Mouse (Mus musculus) hindbrain, embryonic 16.5 days (tissue): ENCODE data around the gene Otop2. TPM values are rescaled to one million over a fixed set of nuclear protein-coding genes. Genes with fewer than 3 reads are reported as not detected.

Source experiments
- ATAC-seq: fragments of 200-750 bp; cut with Nextera tagmentation; 2 replicates; pipeline ENCODE4 v1.8.0; 2017; ENCODE audit warnings: moderate TSS enrichment, moderate library complexity
- H3K27ac ChIP-seq: fragments of 300-500 bp; sonication (generic); 2 replicates; pipeline ENCODE4 v1.5.1; 2014; ENCODE audit warnings: low read depth, mild to moderate bottlenecking, control low read depth, low read length, moderate library complexity
- H3K27me3 ChIP-seq: fragments of 300-500 bp; sonication (generic); replicated peaks from 2 replicates; pipeline ENCODE4 v1.6.1; 2014; ENCODE audit warnings: low read length; ENCODE audit not compliant: control insufficient read depth, insufficient read depth
- H3K36me3 ChIP-seq: fragments of 300-500 bp; sonication (generic); 2 replicates; pipeline ENCODE4 v1.6.1; 2014; ENCODE audit warnings: mild to moderate bottlenecking, low read length, moderate library complexity, mixed read lengths; ENCODE audit not compliant: control insufficient read depth, insufficient read depth
- H3K4me1 ChIP-seq: fragments of 300-500 bp; sonication (generic); 2 replicates; pipeline ENCODE4 v1.6.1; 2014; ENCODE audit warnings: low read depth, low read length; ENCODE audit not compliant: control insufficient read depth, insufficient read depth
- H3K4me2 ChIP-seq: fragments of 300-500 bp; sonication (generic); 2 replicates; pipeline ENCODE4 v1.6.1; 2014; ENCODE audit warnings: mild to moderate bottlenecking, low read length, control low read depth, moderate library complexity
- H3K4me3 ChIP-seq: fragments of 300-500 bp; sonication (generic); 2 replicates; pipeline ENCODE4 v1.5.1; 2014; ENCODE audit warnings: mild to moderate bottlenecking, low read length, control low read depth, moderate library complexity
- H3K9ac ChIP-seq: fragments of 300-500 bp; sonication (generic); 2 replicates; pipeline ENCODE4 v1.6.1; 2014; ENCODE audit warnings: low read depth, mild to moderate bottlenecking, control low read depth, low read length, moderate library complexity
- H3K9me3 ChIP-seq: fragments of 300-500 bp; sonication (generic); 2 replicates; pipeline ENCODE4 v1.6.1; 2014; ENCODE audit warnings: mild to moderate bottlenecking, low read length, moderate library complexity; ENCODE audit not compliant: control insufficient read depth
- WGBS: fragments of 180-500 bp; shearing (Covaris S2); extraction: QIAGEN DNeasy Blood & Tissue Kit; methylation state at CpG from one replicate; pipeline ENCODE4 v1.1.7; 2014; 5-methylcytosine and 5-hydroxymethylcytosine counted together
- polyA plus RNA-seq: library from polyadenylated mRNA; unstranded; fragments of >200 nt; fragmentation: Nextera tagmentation; extraction: Ambion mirVana; gene quantifications from 2 replicates; pipeline ENCODE4 v1.2.1, GENCODE M21; 2015

Gene Otop2
- polyA plus RNA-seq, 1 experiment from 2014 or later = 0.18 TPM

- H3K27me3 ChIP-seq = peaks cover 23% of the 10 kb centered on the region
- 67% methylated on average over 7 of the region's 7 CpGs for WGBS
- no peak overlapping the region for H3K9ac ChIP-seq
Measured at GRCm38 (mm10) chr11:115326730-115327129, 19.8 kb downstream of the Otop2 start.

GRCm38 (mm10) chr11:115329339-115329738 is 22.4 kb downstream of the Otop2 start:
- Histone ChIP-seq H3K9me3 (no peaks in the 10 kb centered on the region), H3K4me2 (no peak overlapping the region), H3K27me3 (no peaks in the 10 kb centered on the region; the same call in 1 of the 2 replicates), H3K9ac (no peak overlapping the region), H3K27ac (no peak overlapping the region), H3K4me3 (no peak overlapping the region), H3K36me3 (no peaks in the 10 kb centered on the region), H3K4me1 (peaks cover under 1% of the 10 kb centered on the region)
- WGBS = 77% methylated on average over 15 of the region's 15 CpGs
- no peak for ATAC-seq

More at GRCm38 (mm10) chr11:115326730-115327129, 19.8 kb downstream of the Otop2 start:
- no peak for ATAC-seq
- Histone ChIP-seq H3K36me3 (no peaks in the 10 kb centered on the region), H3K4me1 (peaks cover 13% of the 10 kb centered on the region), H3K4me3 (no peak overlapping the region), H3K4me2 (no peak overlapping the region), H3K9me3 (no peaks in the 10 kb centered on the region), H3K27ac (no peak overlapping the region)

GRCm38 (mm10) chr11:115334531-115334930 is 27.6 kb downstream of the Otop2 start, which contains the start of gene Otop3:
Gene Otop3, plus strand, starts transcription at chr11:115334731.
- ATAC-seq = 0 out of 2 replicates have a peak, but pooled peaks have one; percentile 17
- Histone ChIP-seq H3K9me3 (no peaks in the 10 kb centered on the region), H3K36me3 (no peaks in the 10 kb centered on the region), H3K27me3 (peaks cover 14% of the 10 kb centered on the region), H3K4me3 (peak within 1 kb of the TSS; percentile 40), H3K27ac (no peak within 1 kb of the TSS), H3K4me2 (peak within 1 kb of the TSS; percentile 70), H3K9ac (peak within 1 kb of the TSS; percentile 58), H3K4me1 (peaks cover 8% of the 10 kb centered on the region)
- WGBS = 2% methylated on average over 29 of the region's 29 CpGs

GRCm38 (mm10) chr11:115335223-115335622 is 28.3 kb downstream of the Otop2 start:
- 60% methylated on average over 12 of the region's 12 CpGs for WGBS
- no peak for ATAC-seq
- peak overlapping the region; percentile 70; the same call in 1 of the 2 replicates for H3K4me2 ChIP-seq
- no peak overlapping the region for H3K4me3 ChIP-seq
- no peak overlapping the region for H3K9ac ChIP-seq
- no peaks in the 10 kb centered on the region for H3K9me3 ChIP-seq
- peaks cover 14% of the 10 kb centered on the region for H3K27me3 ChIP-seq
- no peaks in the 10 kb centered on the region for H3K36me3 ChIP-seq
- no peak overlapping the region for H3K27ac ChIP-seq
- H3K4me1 ChIP-seq = peaks cover 8% of the 10 kb centered on the region

- peaks cover 14% of the 10 kb centered on the region for H3K27me3 ChIP-seq
- H3K4me1 ChIP-seq = peaks cover 8% of the 10 kb centered on the region
- no peaks in the 10 kb centered on the region for H3K36me3 ChIP-seq
- H3K9me3 ChIP-seq = no peaks in the 10 kb centered on the region
- 27% methylated on average over 6 of the region's 6 CpGs for WGBS
- no peak overlapping the region for H3K9ac ChIP-seq
- no peak overlapping the region for H3K27ac ChIP-seq
- no peak for ATAC-seq
- no peak overlapping the region for H3K4me3 ChIP-seq
- H3K4me2 ChIP-seq = no peak overlapping the region
Measured at GRCm38 (mm10) chr11:115336115-115336514, 29.2 kb downstream of the Otop2 start.

GRCm38 (mm10) chr11:115337350-115337749 is 30.4 kb downstream of the Otop2 start:
- no peaks in the 10 kb centered on the region for H3K36me3 ChIP-seq
- H3K9ac ChIP-seq = no peak overlapping the region
- no peak overlapping the region for H3K4me2 ChIP-seq
- no peak for ATAC-seq
- H3K4me1 ChIP-seq = peaks cover 8% of the 10 kb centered on the region
- WGBS = 82% methylated on average over 3 of the region's 3 CpGs
- no peak overlapping the region for H3K27ac ChIP-seq
- H3K4me3 ChIP-seq = no peak overlapping the region
- no peaks in the 10 kb centered on the region for H3K9me3 ChIP-seq
- peaks cover 14% of the 10 kb centered on the region for H3K27me3 ChIP-seq

GRCm38 (mm10) chr11:115337826-115338225 is 30.9 kb downstream of the Otop2 start:
- 67% methylated on average over 1 of the region's 1 CpGs for WGBS
- H3K27ac ChIP-seq = no peak overlapping the region
- H3K9me3 ChIP-seq = no peaks in the 10 kb centered on the region
- no peaks in the 10 kb centered on the region for H3K36me3 ChIP-seq
- H3K4me1 ChIP-seq = peaks cover 8% of the 10 kb centered on the region
- H3K4me3 ChIP-seq = no peak overlapping the region
- no peak for ATAC-seq
- no peak overlapping the region for H3K4me2 ChIP-seq
- no peak overlapping the region for H3K9ac ChIP-seq
- peaks cover 14% of the 10 kb centered on the region for H3K27me3 ChIP-seq

- Histone ChIP-seq H3K27ac (no peak overlapping the region), H3K4me1 (no peaks in the 10 kb centered on the region), H3K36me3 (no peaks in the 10 kb centered on the region), H3K4me2 (no peak overlapping the region), H3K4me3 (no peak overlapping the region), H3K9me3 (no peaks in the 10 kb centered on the region), H3K9ac (no peak overlapping the region), H3K27me3 (peaks cover 4% of the 10 kb centered on the region)
- WGBS = 70% methylated on average over 2 of the region's 2 CpGs
- no peak for ATAC-seq
Measured at GRCm38 (mm10) chr11:115341246-115341645, 34.3 kb downstream of the Otop2 start.

GRCm38 (mm10) chr11:115341866-115342265 is 34.9 kb downstream of the Otop2 start:
- H3K4me2 ChIP-seq = no peak overlapping the region
- H3K4me3 ChIP-seq = no peak overlapping the region
- no peak overlapping the region for H3K9ac ChIP-seq
- no peak for ATAC-seq
- 75% methylated on average over 6 of the region's 6 CpGs for WGBS
- no peak overlapping the region for H3K27ac ChIP-seq
- H3K9me3 ChIP-seq = no peaks in the 10 kb centered on the region
- H3K36me3 ChIP-seq = no peaks in the 10 kb centered on the region
- H3K27me3 ChIP-seq = peaks cover 3% of the 10 kb centered on the region; the same call in 1 of the 2 replicates
- no peaks in the 10 kb centered on the region for H3K4me1 ChIP-seq
